Mouse (Mus musculus) small intestine, adult 2 months (tissue): ENCODE results near the gene Svop.

Source experiments
- CTCF ChIP-seq: fragments of 200-500 bp; IDR thresholded peaks from 2 replicates; pipeline ENCODE4 v1.5.1; 2012; ENCODE audit warnings: low read depth, mild to moderate bottlenecking, control low read depth, inconsistent platforms, low read length, moderate library complexity, mixed read lengths; ENCODE audit not compliant: insufficient replicate concordance, insufficient read length; ENCODE audit errors: extremely low read depth
- POLR2A ChIP-seq: fragments of 200-500 bp; IDR thresholded peaks from 2 replicates; pipeline ENCODE4 v1.6.1; 2012; ENCODE audit warnings: low read depth, mild to moderate bottlenecking, control low read depth, inconsistent platforms, low read length, moderate library complexity

DNA sequence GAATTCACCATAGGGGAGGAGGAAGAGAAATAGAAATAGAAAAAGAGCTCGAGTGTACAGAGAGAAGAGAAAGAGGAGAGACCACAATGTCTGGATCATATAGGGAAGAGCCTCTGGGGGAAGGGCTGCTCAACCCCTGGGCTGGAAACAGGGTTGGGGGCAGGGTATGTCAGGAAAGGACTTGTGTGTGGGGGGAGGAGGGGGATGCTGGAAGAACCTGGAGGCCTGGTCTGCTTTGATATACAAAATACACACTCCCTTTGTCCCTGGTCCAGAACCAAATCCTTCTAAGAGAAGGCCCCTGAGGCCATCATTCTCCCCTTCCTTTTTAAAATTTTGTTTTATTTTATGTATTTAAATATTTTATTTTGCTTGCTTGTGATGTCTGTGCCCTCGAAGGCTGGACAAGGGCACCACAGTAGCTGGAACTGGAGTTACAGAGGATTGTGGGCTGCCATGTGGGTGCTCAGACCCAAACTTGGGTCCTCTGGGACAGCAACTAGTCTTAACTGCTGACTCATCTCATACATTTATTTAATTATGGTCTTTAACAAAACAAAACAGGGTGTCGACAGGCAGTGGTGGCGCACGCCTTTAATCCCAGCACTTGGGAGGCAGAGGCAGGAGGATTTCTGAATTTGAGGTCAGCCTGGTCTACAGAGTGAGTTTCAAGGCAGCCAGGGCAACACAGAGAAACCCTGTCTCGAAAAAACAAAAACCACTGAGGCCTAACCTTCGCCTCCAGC, 35.3 kb upstream of the Svop start:
- TF ChIP-seq CTCF (no peak), POLR2A (no peak)
